Mouse (Mus musculus) liver, adult 2 months (tissue): Measurements from ENCODE around the gene Umad1. TPM values are rescaled to one million over a fixed set of nuclear protein-coding genes. Genes with fewer than 3 reads are reported as not detected.

Source experiments
- DNase-seq: peaks from one replicate; pipeline ENCODE4 v3.0.0-alpha.2; 2011; ENCODE audit warnings: low read depth, low spot score; ENCODE audit errors: extremely low read depth
- H3K27ac ChIP-seq: fragments of 200-500 bp; replicated peaks from 2 replicates; pipeline ENCODE4 v1.5.1; 2012; ENCODE audit warnings: low read depth, mild to moderate bottlenecking, control low read depth, inconsistent platforms, low read length; ENCODE audit not compliant: insufficient read depth
- H3K27me3 ChIP-seq: fragments of 200-500 bp; 2 replicates; pipeline ENCODE4 v1.6.1; 2012; ENCODE audit warnings: mild to moderate bottlenecking, moderate library complexity, low read length, inconsistent platforms; ENCODE audit not compliant: control insufficient read depth, insufficient read depth
- H3K36me3 ChIP-seq: fragments of 200-500 bp; 2 replicates; pipeline ENCODE4 v1.6.1; 2012; ENCODE audit warnings: low read length, inconsistent platforms; ENCODE audit not compliant: control insufficient read depth, insufficient read depth
- H3K4me1 ChIP-seq: fragments of 200-500 bp; 2 replicates; pipeline ENCODE4 v1.6.1; 2011; ENCODE audit warnings: low read length; ENCODE audit not compliant: control insufficient read depth, insufficient read depth
- H3K4me3 ChIP-seq: fragments of 200-500 bp; 2 replicates; pipeline ENCODE4 v1.5.1; 2011; ENCODE audit warnings: low read depth, mild to moderate bottlenecking, control low read depth, low read length, moderate library complexity; ENCODE audit not compliant: insufficient read depth
- H3K79me2 ChIP-seq: fragments of 200-500 bp; 2 replicates; pipeline ENCODE4 v1.6.1; 2012; ENCODE audit warnings: inconsistent platforms, mild to moderate bottlenecking, low read length, moderate library complexity; ENCODE audit not compliant: control insufficient read depth, insufficient read depth
- H3K9ac ChIP-seq: fragments of 200-500 bp; 2 replicates; pipeline ENCODE4 v1.6.1; 2012; ENCODE audit warnings: low read depth, mild to moderate bottlenecking, control low read depth, inconsistent platforms, low read length
- CTCF ChIP-seq: fragments of 200-500 bp; IDR thresholded peaks from 2 replicates; pipeline ENCODE4 v1.5.1; 2011; ENCODE audit warnings: low read depth, low read length, control low read depth
- POLR2A ChIP-seq: fragments of 200-500 bp; IDR thresholded peaks from 2 replicates; pipeline ENCODE4 v1.6.1; 2011; ENCODE audit warnings: low read length, control low read depth; ENCODE audit not compliant: insufficient read depth; ENCODE audit errors: extremely low read depth
- WGBS: fragments of 180-500 bp; shearing (Covaris S2); methylation state at CpG from one replicate; pipeline ENCODE4 v1.1.7; 2018; 5-methylcytosine and 5-hydroxymethylcytosine counted together
- polyA plus RNA-seq: library from polyadenylated mRNA; depleted of rRNA; stranded (reverse); fragments of >200 nt; gene quantifications from 2 replicates; pipeline ENCODE4 v1.2.3, GENCODE M21; 2012
- total RNA-seq: library from RNA; depleted of rRNA; stranded (reverse); fragments of >200 nt; gene quantifications from 2 replicates; pipeline ENCODE4 v1.2.3, GENCODE M21; 2014

Gene Umad1
- total and polyA plus RNA-seq, 2 experiments = 15.0 to 17.0 TPM

DNA sequence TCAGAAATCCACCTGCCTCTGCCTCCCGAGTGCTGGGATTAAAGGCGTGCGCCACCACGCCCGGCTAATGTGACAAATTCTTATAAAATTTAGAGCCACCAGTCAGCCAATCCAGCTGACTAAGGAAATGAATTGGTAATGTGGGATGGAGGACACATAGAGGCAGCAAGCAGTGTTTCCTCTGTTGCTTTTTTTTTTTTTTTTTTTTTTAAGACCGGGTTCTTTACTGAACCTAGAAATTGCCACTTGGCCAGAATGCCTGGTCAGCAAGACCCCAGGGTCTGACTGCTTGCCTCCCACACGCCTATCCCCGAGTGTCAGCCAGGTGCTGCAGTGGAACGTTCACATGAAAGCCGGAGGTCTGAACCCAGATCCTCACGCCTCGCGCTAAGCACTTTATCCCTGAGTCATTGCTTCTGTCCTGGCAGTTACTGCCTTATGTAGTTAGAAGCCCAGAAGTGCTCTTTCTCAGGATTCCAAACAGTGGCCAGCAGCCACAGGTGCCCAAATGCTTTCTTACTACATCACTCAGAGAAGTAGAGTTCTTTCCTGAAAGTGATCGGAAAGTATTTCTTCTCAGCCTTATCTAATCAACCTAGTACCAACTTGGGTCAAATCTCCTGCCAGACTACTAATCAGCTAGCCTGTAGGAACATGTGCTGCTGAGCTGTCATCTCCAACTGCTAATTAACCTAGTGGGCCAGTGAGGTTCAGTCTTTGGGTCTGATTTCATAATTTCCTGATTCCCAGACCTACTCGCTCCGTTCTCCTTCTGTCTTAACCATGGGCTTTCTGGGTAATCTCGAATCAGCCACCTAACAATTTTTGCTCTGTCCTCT, 225.6 kb downstream of the Umad1 start:
- 90% methylated on average over 17 of the region's 17 CpGs for WGBS
- Histone ChIP-seq H3K4me1 (no peaks in the 10 kb centered on the region), H3K27me3 (no peaks in the 10 kb centered on the region), H3K27ac (no peak overlapping the region; the same call in 1 of the 2 replicates), H3K9ac (no peak overlapping the region), H3K79me2 (no peaks in the 10 kb centered on the region), H3K4me3 (no peak overlapping the region), H3K36me3 (no peaks in the 10 kb centered on the region)
- TF ChIP-seq POLR2A (no peak), CTCF (no peak)
- DNase-seq = no peak

DNA sequence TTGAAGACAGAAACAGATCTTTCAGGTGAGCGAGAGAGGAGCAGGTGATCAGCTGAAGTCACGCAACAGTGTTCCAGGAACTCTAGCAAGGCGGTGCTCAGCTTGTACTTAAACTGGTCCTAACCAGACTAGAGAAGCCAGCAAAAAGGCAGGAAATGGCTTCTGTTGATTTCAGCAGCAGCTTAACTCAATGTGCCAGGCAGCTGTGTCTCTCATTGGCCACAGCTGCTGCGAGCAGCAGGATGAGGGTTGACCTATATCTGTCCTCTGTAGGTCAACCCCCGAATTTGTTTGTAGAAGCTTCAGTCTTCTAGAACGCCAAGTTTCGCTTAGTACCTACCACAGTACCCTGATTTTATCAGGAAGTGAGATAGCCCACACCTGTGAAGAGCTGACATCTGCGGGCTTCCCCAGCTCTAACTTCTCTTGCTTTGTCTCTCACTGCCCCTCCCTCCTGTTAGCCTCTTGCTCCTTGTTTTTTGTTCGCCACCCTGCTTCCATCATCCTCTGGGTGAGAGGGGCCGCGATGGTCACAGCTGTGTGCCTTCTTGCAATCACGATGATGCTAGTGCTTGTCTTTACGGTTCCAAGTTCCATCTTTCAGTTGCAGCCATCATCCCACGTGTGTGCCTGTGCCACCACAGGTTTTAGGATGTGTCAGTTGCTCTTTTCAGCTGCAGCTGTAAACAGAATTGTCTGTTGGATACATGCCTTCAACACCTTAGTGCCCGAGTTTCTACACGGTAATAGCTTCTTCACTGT, 226.5 kb downstream of the Umad1 start:
- no peaks in the 10 kb centered on the region for H3K27me3 ChIP-seq
- H3K27ac ChIP-seq = no peak overlapping the region
- H3K79me2 ChIP-seq = no peaks in the 10 kb centered on the region
- no peaks in the 10 kb centered on the region for H3K36me3 ChIP-seq
- TF ChIP-seq CTCF (no peak), POLR2A (no peak)
- H3K4me3 ChIP-seq = no peak overlapping the region
- WGBS = 76% methylated on average over 16 of the region's 16 CpGs
- no peak for DNase-seq
- no peaks in the 10 kb centered on the region for H3K4me1 ChIP-seq
- H3K9ac ChIP-seq = no peak overlapping the region

GRCm38 (mm10) chr6:8486391-8487043, 227.4 kb downstream of the Umad1 start:
- H3K36me3 ChIP-seq = no peaks in the 10 kb centered on the region
- no peaks in the 10 kb centered on the region for H3K79me2 ChIP-seq
- H3K9ac ChIP-seq = no peak overlapping the region
- 94% methylated on average over 17 of the region's 17 CpGs for WGBS
- DNase-seq = no peak
- TF ChIP-seq POLR2A (no peak), CTCF (no peak)
- no peak overlapping the region for H3K4me3 ChIP-seq
- no peaks in the 10 kb centered on the region for H3K27me3 ChIP-seq
- H3K4me1 ChIP-seq = no peaks in the 10 kb centered on the region
- no peak overlapping the region for H3K27ac ChIP-seq

DNA sequence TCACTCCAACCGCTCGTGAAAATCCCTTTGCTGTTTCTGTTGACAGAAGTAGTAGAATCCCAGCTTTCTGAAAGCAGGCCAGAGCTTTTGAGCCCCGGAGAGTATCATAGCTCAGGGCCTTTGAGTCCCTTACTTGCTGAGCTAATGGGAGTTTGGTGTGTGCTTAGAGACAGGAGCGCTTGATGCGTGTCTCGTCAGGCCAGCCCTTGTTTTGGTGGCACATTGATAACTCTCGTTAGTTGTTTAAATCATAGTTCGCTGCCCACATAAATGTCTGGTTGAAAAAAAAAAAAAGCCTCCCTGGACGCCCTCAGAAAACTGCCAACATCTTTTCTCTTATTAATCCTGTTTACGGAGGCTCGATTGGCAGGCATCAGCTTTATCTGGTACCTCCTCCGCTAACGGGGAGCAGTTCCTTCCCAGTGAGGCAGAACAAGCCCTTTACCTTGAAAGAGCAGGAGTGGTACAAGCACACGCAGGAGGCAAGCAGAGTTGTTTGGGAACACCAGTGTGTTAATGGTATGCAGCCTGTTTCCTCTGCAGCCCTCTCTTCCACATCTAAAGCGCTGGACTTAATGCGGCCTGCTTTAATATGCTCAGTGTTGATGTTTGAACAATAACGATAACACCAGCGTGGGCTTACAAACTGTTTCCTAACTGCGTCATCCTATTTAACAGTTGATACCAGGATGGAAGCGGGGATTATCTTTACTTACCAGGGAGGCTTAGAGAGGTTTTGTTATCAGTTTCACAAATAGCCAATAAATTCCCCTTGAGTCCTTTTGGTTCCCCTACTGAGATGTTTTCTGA, 228.2 kb downstream of the Umad1 start:
- Histone ChIP-seq H3K79me2 (no peaks in the 10 kb centered on the region), H3K27ac (no peak overlapping the region), H3K9ac (no peak overlapping the region), H3K36me3 (no peaks in the 10 kb centered on the region), H3K27me3 (no peaks in the 10 kb centered on the region), H3K4me1 (no peaks in the 10 kb centered on the region), H3K4me3 (no peak overlapping the region)
- TF ChIP-seq CTCF (no peak), POLR2A (no peak)
- 78% methylated on average over 20 of the region's 20 CpGs for WGBS
- no peak for DNase-seq

GRCm38 (mm10) chr6:8488249-8488648, 229.2 kb downstream of the Umad1 start:
- Histone ChIP-seq H3K9ac (no peak overlapping the region), H3K4me3 (no peak overlapping the region), H3K27ac (no peak overlapping the region), H3K36me3 (no peaks in the 10 kb centered on the region), H3K27me3 (no peaks in the 10 kb centered on the region), H3K79me2 (no peaks in the 10 kb centered on the region), H3K4me1 (no peaks in the 10 kb centered on the region)
- WGBS = 73% methylated on average over 5 of the region's 5 CpGs
- no peak for DNase-seq
- TF ChIP-seq POLR2A (no peak), CTCF (no peak)
